Comparison of ENCODE assay signal across 17 mouse cellular contexts in genomic region chr2:35688121-35688520, GRCm38 (mm10).
A peak's percentile ranks its signal among the peaks of the same experiment; 100 is the strongest.
DNase-seq lines count a peak whose midpoint lies in the region; ATAC-seq and TF ChIP-seq lines count a peak whose summit lies in the region.
"Had no signal": no experiment of that assay in that cellular context is flagged by ENCODE, and none has a peak within 500 bp of the region (broad histone marks: within the 10 kb centered on the region; RNA-seq: fewer than 3 reads in every experiment).

No protein-coding gene starts in this region.

- no peak for TF ChIP-seq EP300 in heart, postnatal 0 days (IDR thresholded peaks at IDR 0.05; ENCODE audit: low read depth)

- no peaks in the 10 kb centered on the region for H3K27me3 ChIP-seq in heart, postnatal 0 days (ENCODE audit: control insufficient read depth, insufficient read depth, low read length)
- H3K27me3 ChIP-seq in limb, embryonic 14.5 days (ENCODE audit: control insufficient read depth, insufficient read depth, low read length), result no peaks in the 10 kb centered on the region
- H3K27me3 ChIP-seq: CH12.LX; midbrain, embryonic 15.5 days; stomach, embryonic 15.5 days had no signal

- peaks cover 87% of the 10 kb centered on the region for H3K4me1 ChIP-seq in heart, postnatal 0 days (ENCODE audit: control insufficient read depth, insufficient read depth)
- peaks cover 70% of the 10 kb centered on the region for H3K4me1 ChIP-seq in limb, embryonic 14.5 days (ENCODE audit: control insufficient read depth, insufficient read depth, low read length)

- H3K4me2 ChIP-seq in heart, postnatal 0 days (ENCODE audit: low read depth, low read length), result no peak overlapping the region
- H3K4me2 ChIP-seq in limb, embryonic 14.5 days (replicated peaks; ENCODE audit: low read depth, low read length, severe bottlenecking), result no peak overlapping the region
- H3K4me2 ChIP-seq: lung, embryonic 14.5 days; midbrain, embryonic 15.5 days; stomach, embryonic 15.5 days had no signal

- H3K4me3 ChIP-seq in heart, postnatal 0 days (ENCODE audit: low read depth, low read length), result no peak overlapping the region
- H3K4me3 ChIP-seq in limb, embryonic 14.5 days (replicated peaks; ENCODE audit: low read length), result no peak overlapping the region
- H3K4me3 ChIP-seq: midbrain, embryonic 15.5 days; stomach, embryonic 15.5 days had no signal

- 26% methylated on average over 4 of the region's 4 CpGs for WGBS in heart, postnatal 0 days
- 59% methylated on average over 4 of the region's 4 CpGs for WGBS in limb, embryonic 14.5 days

- ATAC-seq in frontal cortex, adult (ENCODE audit: low TSS enrichment), result peak; percentile 20
- ATAC-seq in heart, postnatal 0 days (ENCODE audit: insufficient read depth, low read depth), result no peak
- ATAC-seq in limb, embryonic 14.5 days (ENCODE audit: low FRiP score, low read depth), result no peak
- ATAC-seq: hindbrain, embryonic 16.5 days; midbrain, embryonic 15.5 days had no signal

- H3K9me3 ChIP-seq in heart, postnatal 0 days (replicated peaks; ENCODE audit: control insufficient read depth, low read length), result no peaks in the 10 kb centered on the region
- H3K9me3 ChIP-seq in limb, embryonic 14.5 days (ENCODE audit: control insufficient read depth, low read length), result no peaks in the 10 kb centered on the region
- H3K9me3 ChIP-seq: midbrain, embryonic 15.5 days; stomach, embryonic 15.5 days had no signal

- DNase-seq in frontal cortex, postnatal 25 days (ENCODE audit: low spot score in 2 of 2), result no peak
- DNase-seq in heart, postnatal 0 days (ENCODE audit: low spot score), result no peak
- no peak for DNase-seq in heart, postnatal 4 days
- peak; percentile 70 for DNase-seq in brain, adult 2 months (ENCODE audit: low read depth, low spot score)
- DNase-seq in limb, embryonic 14.5 days (ENCODE audit: low spot score), result no peak
- DNase-seq in thymus, postnatal 36 days, result no peak
- DNase-seq in cerebellum, adult 11 months, result no peak
- DNase-seq: adrenal gland, postnatal 14 days; liver; lung, embryonic 14.5 days; right cerebral cortex, postnatal 4 days; thymus, postnatal 4 days had no signal

- no peak for TF ChIP-seq CTCF in heart, postnatal 0 days (IDR thresholded peaks at IDR 0.05; ENCODE audit: low read depth)

- no peaks in the 10 kb centered on the region for H3K36me3 ChIP-seq in heart, postnatal 0 days (replicated peaks; ENCODE audit: control insufficient read depth, insufficient read depth, low read length)
- peaks cover 2% of the 10 kb centered on the region; the same call in 1 of the 2 replicates for H3K36me3 ChIP-seq in limb, embryonic 14.5 days (ENCODE audit: control insufficient read depth, insufficient read depth, low read length)
- H3K36me3 ChIP-seq: midbrain, embryonic 15.5 days; stomach, embryonic 15.5 days had no signal

- no peak overlapping the region for H3K9ac ChIP-seq in heart, postnatal 0 days (replicated peaks; ENCODE audit: low read depth, low read length)
- H3K9ac ChIP-seq in limb, embryonic 14.5 days (ENCODE audit: low read depth, low read length, severe bottlenecking), result peak overlapping the region; percentile 4; the same call in 1 of the 2 replicates
- H3K9ac ChIP-seq: lung, embryonic 14.5 days; midbrain, embryonic 15.5 days; stomach, embryonic 15.5 days had no signal

- H3K27ac ChIP-seq in heart, postnatal 0 days (ENCODE audit: low read depth), result peak overlapping the region; percentile 28
- H3K27ac ChIP-seq in limb, embryonic 14.5 days (replicated peaks; ENCODE audit: low read depth, low read length), result peak overlapping the region; percentile 33; the same call in 1 of the 2 replicates
- H3K27ac ChIP-seq: midbrain, embryonic 15.5 days had no signal

- TF ChIP-seq POLR2A in limb, embryonic 14.5 days (IDR thresholded peaks at IDR 0.05; ENCODE audit: borderline replicate concordance, extremely low read depth, insufficient read depth, insufficient read length), result no peak
